Mouse (Mus musculus) G1E (cell line): ENCODE results near the gene D930020B18Rik.

Source experiments
- CTCF ChIP-seq: IDR thresholded peaks from 2 replicates; pipeline ENCODE4 v1.5.1; 2012; ENCODE audit warnings: low read depth, low read length, inconsistent platforms, mixed read lengths
- GATA1 ChIP-seq: IDR thresholded peaks from 2 replicates; pipeline ENCODE4 v1.6.1; 2012; ENCODE audit warnings: borderline replicate concordance, low read length, inconsistent platforms, mixed read lengths
- GATA2 ChIP-seq: IDR thresholded peaks from 2 replicates; pipeline ENCODE4 v1.6.1; 2012; ENCODE audit warnings: low read depth, low read length, inconsistent platforms, borderline replicate concordance
- POLR2AphosphoS5 ChIP-seq: IDR thresholded peaks from 2 replicates; pipeline ENCODE4 v1.6.1; 2012; ENCODE audit warnings: low read depth, low read length, inconsistent platforms; ENCODE audit not compliant: insufficient replicate concordance
- TAL1 ChIP-seq: conservative IDR thresholded peaks from 2 replicates; pipeline ENCODE4 v1.6.1; 2012; ENCODE audit warnings: low read depth, low read length, inconsistent platforms, mixed read lengths

- TF ChIP-seq TAL1 (no peak), CTCF (no peak), GATA1 (no peak), POLR2AphosphoS5 (no peak), GATA2 (no peak)
Measured at GRCm38 (mm10) chr10:121689591-121690314, 48.4 kb downstream of the D930020B18Rik start.
